Mouse (Mus musculus): Measurements from ENCODE around the gene Odf4. TPM values are rescaled to one million over a fixed set of nuclear protein-coding genes. Genes with fewer than 3 reads are reported as not detected.
A peak's percentile ranks its signal among the peaks of the same experiment; 100 is the strongest.

Gene Odf4
- polyA plus RNA-seq, 1 experiment, result 0.24 TPM

- WGBS, result 0% methylated on average over 2 of the region's 2 CpGs
- TF ChIP-seq POLR2A (IDR thresholded peaks at IDR 0.05; ENCODE audit: control insufficient read depth, extremely low read depth, insufficient read depth, low read length, poor library complexity) (no peak), CTCF (IDR thresholded peaks at IDR 0.05; ENCODE audit: borderline replicate concordance, control insufficient read depth, extremely low read depth, insufficient read depth, low read length, poor library complexity) (no peak)
These were observed 52.0 kb downstream of the Odf4 start for GRCm38 (mm10) chr11:68874841-68875240.

More at GRCm38 (mm10) chr11:68874841-68875240, 52.0 kb downstream of the Odf4 start:
- Histone ChIP-seq H3K36me3 (ENCODE audit: control insufficient read depth, insufficient read depth, low read length) (no peaks in the 10 kb centered on the region), H3K27me3 (ENCODE audit: control insufficient read depth, insufficient read depth, low read length) (no peaks in the 10 kb centered on the region), H3K27ac (ENCODE audit: control insufficient read depth, insufficient read depth, low read length) (no peak overlapping the region), H3K4me1 (replicated peaks; ENCODE audit: control insufficient read depth, insufficient read depth, low read length) (peaks cover 5% of the 10 kb centered on the region), H3K4me3 (ENCODE audit: control insufficient read depth, insufficient read depth, low read length) (no peak overlapping the region)
- peak; percentile 56 for DNase-seq

Other genes with a start within 250 kb of the Odf4 start
- 5.6 and 5.7 TPM in 2 replicates for gene Myh10, start 235.5 kb downstream of the Odf4 start, polyA plus RNA-seq (2012; rRNA removed)
- 51.3 and 57.0 TPM in 2 replicates for gene Ndel1, start 55.2 kb downstream of the Odf4 start, polyA plus RNA-seq (2012; rRNA removed)
- 0.04 TPM in 1 of 2 replicates, not detected in the other for gene Rnf222, start 38.5 kb downstream of the Odf4 start, polyA plus RNA-seq (2012; rRNA removed)
- gene Rpl26, start 25.5 kb downstream of the Odf4 start, polyA plus RNA-seq (2012; rRNA removed), result 869 and 1,133 TPM in 2 replicates
- 8.5 and 14.9 TPM in 2 replicates for gene Arhgef15, start 30.4 kb upstream of the Odf4 start, polyA plus RNA-seq (2012; rRNA removed)
- gene Slc25a35, start 41.0 kb upstream of the Odf4 start, polyA plus RNA-seq (2012; rRNA removed), result 27.1 and 27.6 TPM in 2 replicates
- 22.0 and 28.0 TPM in 2 replicates for gene Rangrf, start 48.1 kb upstream of the Odf4 start, polyA plus RNA-seq (2012; rRNA removed)
- gene Pfas, start 81.4 kb upstream of the Odf4 start, polyA plus RNA-seq (2012; rRNA removed), result 28.5 and 43.0 TPM in 2 replicates
- gene Ctc1, start 88.8 kb upstream of the Odf4 start, polyA plus RNA-seq (2012; rRNA removed), result 57.8 and 64.4 TPM in 2 replicates
- 192 and 276 TPM in 2 replicates for gene Aurkb, start 118.6 kb upstream of the Odf4 start, polyA plus RNA-seq (2012; rRNA removed)
- 18.0 TPM in 2 replicates for gene Borcs6, start 132.6 kb upstream of the Odf4 start, polyA plus RNA-seq (2012; rRNA removed)
- 31.1 and 33.0 TPM in 2 replicates for gene Tmem107, start 143.7 kb upstream of the Odf4 start, polyA plus RNA-seq (2012; rRNA removed)
- gene Vamp2, start 161.4 kb upstream of the Odf4 start, polyA plus RNA-seq (2012; rRNA removed), result 159 and 175 TPM in 2 replicates
- 28.0 and 29.6 TPM in 2 replicates for gene Per1, start 168.1 kb upstream of the Odf4 start, polyA plus RNA-seq (2012; rRNA removed)
- 0.69 and 1.1 TPM in 2 replicates for gene Hes7, start 193.3 kb upstream of the Odf4 start, polyA plus RNA-seq (2012; rRNA removed)
- gene 9130213A22Rik, start 195.5 kb upstream of the Odf4 start, polyA plus RNA-seq (2012; rRNA removed), result 0.65 and 1.3 TPM in 2 replicates
- gene Aloxe3, start 198.8 kb upstream of the Odf4 start, polyA plus RNA-seq (2012; rRNA removed), result 2.0 and 2.5 TPM in 2 replicates
- gene Alox12b, start 229.9 kb upstream of the Odf4 start, polyA plus RNA-seq (2012; rRNA removed), result 1.00 and 1.1 TPM in 2 replicates